Mouse (Mus musculus) testis, adult 2 months (tissue): Measurements from ENCODE around the gene Umodl1.

Source experiments
- CTCF ChIP-seq: fragments of 200-500 bp; IDR thresholded peaks from 2 replicates; pipeline ENCODE4 v1.5.1; 2012; ENCODE audit warnings: low read depth, mild to moderate bottlenecking, inconsistent platforms, low read length, moderate library complexity; ENCODE audit not compliant: control insufficient read depth, insufficient read depth, insufficient replicate concordance
- POLR2A ChIP-seq: fragments of 200-500 bp; IDR thresholded peaks from 2 replicates; pipeline ENCODE4 v1.6.1; 2012; ENCODE audit warnings: low read depth, mild to moderate bottlenecking, inconsistent platforms, low read length, moderate library complexity; ENCODE audit not compliant: control insufficient read depth

GRCm38 (mm10) chr17:30996296-30996695 is 41.9 kb downstream of the Umodl1 start:
- TF ChIP-seq POLR2A (no peak), CTCF (no peak)
